Mouse (Mus musculus) testis, adult 2 months (tissue): Measurements from ENCODE around the gene Dbr1.

ENCODE experiments used
- CTCF ChIP-seq: fragments of 200-500 bp; IDR thresholded peaks from 2 replicates; pipeline ENCODE4 v1.5.1; 2012; ENCODE audit warnings: low read depth, mild to moderate bottlenecking, inconsistent platforms, low read length, moderate library complexity; ENCODE audit not compliant: control insufficient read depth, insufficient read depth, insufficient replicate concordance
- POLR2A ChIP-seq: fragments of 200-500 bp; IDR thresholded peaks from 2 replicates; pipeline ENCODE4 v1.6.1; 2012; ENCODE audit warnings: low read depth, mild to moderate bottlenecking, inconsistent platforms, low read length, moderate library complexity; ENCODE audit not compliant: control insufficient read depth

- TF ChIP-seq POLR2A: no peak
- TF ChIP-seq CTCF: no peak
Measured at GRCm38 (mm10) chr9:99531865-99532264, 43.7 kb upstream of the Dbr1 start.
